Mouse (Mus musculus): ENCODE measurements at regions not wholly inside any gene's neighbourhood (a gene's known extent, or its start where the extent isn't known, plus 50 kb on each side); places are given as distances from the start of the nearest gene placed in this dataset.

GRCm38 (mm10) chr7:135848170-135848569 lies 132.0 kb upstream of the Mki67 start:
- TF ChIP-seq CTCF (IDR thresholded peaks at IDR 0.05; ENCODE audit: low read depth, low read length) = no peak
- no peak for TF ChIP-seq POLR2A (IDR thresholded peaks at IDR 0.05; ENCODE audit: extremely low read depth, insufficient read depth, low read length)
